Mouse (Mus musculus): ENCODE data around the gene Tff2. TPM values are rescaled to one million over a fixed set of nuclear protein-coding genes. Genes with fewer than 3 reads are reported as not detected.

The Tff2 gene
- total RNA-seq, 1 experiment from 2014 or later = not detected

DNA sequence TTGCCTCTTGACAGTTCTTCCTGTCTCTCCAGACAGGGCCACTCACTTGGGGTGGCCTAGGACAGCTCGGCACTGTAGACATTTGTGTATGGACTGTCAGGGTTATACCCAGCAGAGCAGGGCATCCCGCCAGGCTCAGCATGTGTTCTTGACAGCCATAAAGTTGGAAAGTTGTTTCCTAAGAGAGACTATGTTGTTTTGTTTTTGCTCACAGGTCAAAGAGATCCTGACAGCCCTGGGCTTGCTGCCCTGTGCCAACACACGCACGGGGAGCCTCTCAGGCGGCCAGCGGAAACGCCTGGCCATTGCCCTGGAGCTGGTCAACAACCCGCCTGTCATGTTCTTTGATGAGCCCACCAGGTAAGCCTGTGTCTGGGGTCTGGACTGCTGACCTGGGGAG lies 40.3 kb downstream of the Tff2 start:
- no peak for ATAC-seq (replicated peaks in 1 of 2; ENCODE audit: insufficient read depth in 1 of 2, low FRiP score in 2 of 2, low TSS enrichment in 1 of 2, low read depth in 1 of 2, poor library complexity in 2 of 2, severe bottlenecking in 2 of 2)

DNA sequence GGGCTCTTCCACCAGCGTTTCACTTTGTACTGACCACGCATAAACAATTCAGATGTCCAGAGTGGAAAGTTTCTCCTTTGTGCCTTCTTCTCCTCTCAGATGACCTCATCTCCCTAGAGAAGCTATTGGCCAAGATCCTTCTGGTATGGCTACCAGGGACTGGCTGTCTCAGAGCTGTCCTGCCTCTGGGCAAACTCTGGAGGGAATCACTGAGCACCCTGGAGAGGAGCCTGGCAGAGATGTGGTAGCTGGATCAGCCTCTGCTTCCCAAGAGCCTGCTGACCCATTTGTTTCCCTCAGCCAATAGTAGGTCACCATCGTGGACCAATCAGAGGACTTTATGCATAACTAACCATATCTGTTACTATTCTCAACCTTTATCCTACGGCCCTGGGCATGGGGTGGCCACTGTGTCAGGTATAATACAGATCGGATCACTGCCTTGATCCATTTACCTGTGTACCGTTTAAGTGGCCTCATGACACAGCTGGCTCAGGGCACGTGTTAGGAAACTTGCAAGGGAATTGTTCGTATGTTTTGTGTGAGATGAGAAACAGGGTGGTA lies 41.0 kb downstream of the Tff2 start:
- no peak for ATAC-seq (replicated peaks in 1 of 2; ENCODE audit: insufficient read depth in 1 of 2, low FRiP score in 2 of 2, low TSS enrichment in 1 of 2, low read depth in 1 of 2, poor library complexity in 2 of 2, severe bottlenecking in 2 of 2)

GRCm38 (mm10) chr17:31098788-31099187 lies 45.3 kb downstream of the Tff2 start:
- no peak for ATAC-seq (replicated peaks in 1 of 2; ENCODE audit: insufficient read depth in 1 of 2, low FRiP score in 2 of 2, low TSS enrichment in 1 of 2, low read depth in 1 of 2, poor library complexity in 2 of 2, severe bottlenecking in 2 of 2)

DNA sequence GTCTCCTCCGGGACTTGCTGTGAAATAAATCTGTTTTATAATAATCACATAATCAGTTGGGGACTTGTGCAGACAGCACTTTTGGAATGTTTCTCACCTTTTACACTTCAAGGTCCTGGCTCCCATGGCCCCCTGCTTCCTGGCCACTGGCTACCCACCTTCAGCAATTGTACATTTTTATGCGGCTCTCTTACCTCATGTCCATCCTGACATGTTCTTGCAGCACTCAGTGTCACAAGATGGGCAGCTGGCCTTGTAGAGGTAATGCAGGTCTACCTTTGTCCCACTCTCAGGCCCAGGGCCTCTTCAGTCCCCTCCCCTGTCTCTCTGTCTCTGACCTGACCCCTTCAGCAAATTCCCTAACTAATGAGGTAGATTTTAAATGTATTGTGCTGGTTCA lies 47.2 kb downstream of the Tff2 start:
- ATAC-seq (replicated peaks in 1 of 2; ENCODE audit: insufficient read depth in 1 of 2, low FRiP score in 2 of 2, low TSS enrichment in 1 of 2, low read depth in 1 of 2, poor library complexity in 2 of 2, severe bottlenecking in 2 of 2) = no peak

GRCm38 (mm10) chr17:31095570-31095969 lies 48.5 kb downstream of the Tff2 start:
- no peak for ATAC-seq (replicated peaks in 1 of 2; ENCODE audit: insufficient read depth in 1 of 2, low FRiP score in 2 of 2, low TSS enrichment in 1 of 2, low read depth in 1 of 2, poor library complexity in 2 of 2, severe bottlenecking in 2 of 2)

DNA sequence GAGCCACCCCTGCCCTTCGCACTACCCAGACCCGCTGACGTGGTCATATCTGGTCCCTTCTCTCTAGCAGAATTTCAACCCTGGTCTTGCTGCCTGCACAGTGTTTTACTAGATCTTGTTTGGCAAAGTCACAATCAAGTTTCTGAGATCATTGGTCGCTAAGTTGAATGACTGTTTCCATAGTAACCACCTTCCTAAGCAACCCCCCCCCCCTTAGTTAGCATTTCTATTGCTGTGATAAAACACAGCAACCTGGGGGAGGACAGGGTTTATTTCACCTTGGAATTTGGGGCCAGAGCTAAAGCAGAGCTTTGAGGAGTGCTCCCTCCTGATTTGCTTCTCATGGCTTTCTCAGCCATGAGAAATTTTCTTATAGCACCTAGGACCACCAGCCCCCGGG lies 49.3 kb downstream of the Tff2 start:
- ATAC-seq (replicated peaks in 1 of 2; ENCODE audit: insufficient read depth in 1 of 2, low FRiP score in 2 of 2, low TSS enrichment in 1 of 2, low read depth in 1 of 2, poor library complexity in 2 of 2, severe bottlenecking in 2 of 2) = no peak

Other genes starting within 250 kb of the Tff2 start
- 0.13 TPM in 1 of 2 replicates, not detected in the other for gene Glp1r, start 242.5 kb downstream of the Tff2 start, total RNA-seq (2017)
- not detected in 2 replicates for gene Umodl1, start 189.6 kb downstream of the Tff2 start, total RNA-seq (2017)
- 42.2 and 49.4 TPM in 2 replicates for gene Abcg1, start 86.6 kb downstream of the Tff2 start, total RNA-seq (2017)
- gene Tff3, start 14.6 kb downstream of the Tff2 start, total RNA-seq (2017) = not detected in 2 replicates
- not detected in 2 replicates for gene Tff1, start 21.0 kb upstream of the Tff2 start, total RNA-seq (2017)
- 6.0 and 6.4 TPM in 2 replicates for gene Tmprss3, start 54.7 kb upstream of the Tff2 start, total RNA-seq (2017)
- gene Ubash3a, start 63.6 kb upstream of the Tff2 start, total RNA-seq (2017) = 24.5 and 39.6 TPM in 2 replicates
- gene Rsph1, start 133.1 kb upstream of the Tff2 start, total RNA-seq (2017) = 0.69 and 2.9 TPM in 2 replicates
- gene Slc37a1, start 142.5 kb upstream of the Tff2 start, total RNA-seq (2017) = 12.0 and 44.0 TPM in 2 replicates
- 0.38 and 2.6 TPM in 2 replicates for gene Pde9a, start 241.9 kb upstream of the Tff2 start, total RNA-seq (2017)